Mouse (Mus musculus): ENCODE data around the gene Prkca. TPM values are rescaled to one million over a fixed set of nuclear protein-coding genes. Genes with fewer than 3 reads are reported as not detected.

Prkca gene
- total RNA-seq, 1 experiment from 2014 or later, result 10.1 TPM

GRCm38 (mm10) chr11:107898698-107899097, 445.0 kb downstream of the Prkca start:
- ATAC-seq (ENCODE audit: extremely low read depth, insufficient number of reproducible peaks, low FRiP score, poor library complexity, severe bottlenecking), result no peak

- ATAC-seq (ENCODE audit: extremely low read depth, insufficient number of reproducible peaks, low FRiP score, poor library complexity, severe bottlenecking), result no peak
Measured at GRCm38 (mm10) chr11:107895635-107896034, 448.1 kb downstream of the Prkca start.

- no peak for ATAC-seq (ENCODE audit: extremely low read depth, insufficient number of reproducible peaks, low FRiP score, poor library complexity, severe bottlenecking)
Measured at GRCm38 (mm10) chr11:107891377-107891776, 452.4 kb downstream of the Prkca start.

DNA sequence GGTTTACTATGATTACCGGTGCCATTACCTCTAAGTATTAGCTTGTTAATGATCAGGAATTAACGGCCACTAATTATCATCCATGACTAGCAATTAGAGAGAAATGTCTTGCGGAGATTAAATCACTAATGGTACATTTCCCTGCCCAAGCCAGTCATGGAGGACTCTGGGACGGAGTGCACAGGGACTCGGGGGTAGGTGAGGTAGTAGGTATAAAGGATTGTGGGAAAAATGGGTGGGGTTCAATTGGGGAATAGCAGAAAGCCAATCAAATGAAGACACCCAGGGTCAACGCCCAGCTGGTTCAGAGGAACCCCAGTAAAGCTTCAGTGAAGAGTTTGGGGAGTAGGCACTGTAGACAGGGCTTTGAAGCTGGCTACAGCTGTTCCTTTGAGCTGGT, 456.4 kb downstream of the Prkca start:
- no peak for ATAC-seq (ENCODE audit: extremely low read depth, insufficient number of reproducible peaks, low FRiP score, poor library complexity, severe bottlenecking)

Other genes starting within 250 kb of the Prkca start
- not detected in 2 replicates for gene Apoh, start 574 bp downstream of the Prkca start, total RNA-seq (2017)
- gene Cep112, start 81.3 kb upstream of the Prkca start, total RNA-seq (2017), result 0.58 and 2.0 TPM in 2 replicates

All from neutrophil, adult 5-6 weeks (primary cell).